Mouse (Mus musculus) lung, postnatal 4 days (tissue): ENCODE results near the gene Tomm20.

Experiments used
- DNase-seq, 2 experiments: peaks; one replicate each; pipeline ENCODE4 v3.0.0; 2021

Gene Tomm20

DNA sequence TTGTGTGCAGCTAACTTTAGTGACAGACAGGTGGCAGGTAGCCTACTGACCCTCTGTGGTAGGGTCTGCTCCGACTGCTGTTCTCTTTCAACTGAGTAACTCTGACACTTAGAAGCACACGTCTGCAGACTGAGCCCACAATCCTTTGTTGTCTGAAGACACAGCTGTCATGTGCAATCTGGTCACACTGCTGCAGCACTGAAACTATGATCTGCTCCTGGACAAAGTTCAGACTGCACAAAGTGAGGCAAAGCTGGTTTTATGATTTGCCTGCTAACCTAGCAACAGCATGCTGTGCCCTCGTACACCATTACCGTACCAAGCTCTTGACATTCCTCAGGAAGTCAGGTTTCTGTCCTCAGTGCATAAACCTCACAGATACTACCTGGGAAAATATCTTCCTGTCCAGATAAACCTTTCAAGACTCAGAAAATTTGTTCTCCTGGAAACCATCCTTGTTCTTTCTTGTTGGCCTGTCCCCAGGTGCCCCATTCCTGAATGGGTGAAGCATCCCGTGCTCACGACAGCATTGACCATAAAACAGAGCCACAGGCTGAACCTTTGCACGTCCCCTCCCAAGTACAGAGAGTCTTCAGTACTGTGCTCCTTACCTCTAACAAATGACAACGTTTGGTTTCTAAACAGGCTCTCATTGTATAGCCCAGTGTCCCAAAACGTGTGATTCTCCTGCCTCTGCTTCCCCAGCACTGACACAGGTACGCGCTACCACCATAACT lies 6.4 kb upstream of the Tomm20 start:
- no peak for DNase-seq

- no peak for DNase-seq
Observed at GRCm38 (mm10) chr8:126949527-126949926, 3.9 kb upstream of the Tomm20 start.

DNA sequence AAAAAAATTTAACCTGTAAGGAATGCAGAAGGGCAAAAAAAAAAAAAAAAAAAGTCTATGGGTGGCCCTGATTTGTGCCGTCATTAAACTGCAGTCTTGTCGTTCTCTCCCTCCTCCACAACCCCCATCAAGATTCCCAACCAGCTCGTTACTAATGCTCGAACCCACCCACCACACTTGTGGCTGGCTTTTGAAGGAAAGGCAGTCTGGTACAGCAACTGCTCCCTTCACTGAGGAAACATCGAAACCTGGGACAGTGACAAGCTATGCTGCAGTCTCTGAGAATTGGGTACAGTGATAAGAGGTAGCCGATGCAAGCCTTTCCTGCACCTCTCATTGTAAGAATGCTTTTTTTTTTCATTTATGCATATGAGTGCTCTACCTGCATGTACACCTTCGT lies 800 bp upstream of the Tomm20 start:
- DNase-seq, result no peak

DNA sequence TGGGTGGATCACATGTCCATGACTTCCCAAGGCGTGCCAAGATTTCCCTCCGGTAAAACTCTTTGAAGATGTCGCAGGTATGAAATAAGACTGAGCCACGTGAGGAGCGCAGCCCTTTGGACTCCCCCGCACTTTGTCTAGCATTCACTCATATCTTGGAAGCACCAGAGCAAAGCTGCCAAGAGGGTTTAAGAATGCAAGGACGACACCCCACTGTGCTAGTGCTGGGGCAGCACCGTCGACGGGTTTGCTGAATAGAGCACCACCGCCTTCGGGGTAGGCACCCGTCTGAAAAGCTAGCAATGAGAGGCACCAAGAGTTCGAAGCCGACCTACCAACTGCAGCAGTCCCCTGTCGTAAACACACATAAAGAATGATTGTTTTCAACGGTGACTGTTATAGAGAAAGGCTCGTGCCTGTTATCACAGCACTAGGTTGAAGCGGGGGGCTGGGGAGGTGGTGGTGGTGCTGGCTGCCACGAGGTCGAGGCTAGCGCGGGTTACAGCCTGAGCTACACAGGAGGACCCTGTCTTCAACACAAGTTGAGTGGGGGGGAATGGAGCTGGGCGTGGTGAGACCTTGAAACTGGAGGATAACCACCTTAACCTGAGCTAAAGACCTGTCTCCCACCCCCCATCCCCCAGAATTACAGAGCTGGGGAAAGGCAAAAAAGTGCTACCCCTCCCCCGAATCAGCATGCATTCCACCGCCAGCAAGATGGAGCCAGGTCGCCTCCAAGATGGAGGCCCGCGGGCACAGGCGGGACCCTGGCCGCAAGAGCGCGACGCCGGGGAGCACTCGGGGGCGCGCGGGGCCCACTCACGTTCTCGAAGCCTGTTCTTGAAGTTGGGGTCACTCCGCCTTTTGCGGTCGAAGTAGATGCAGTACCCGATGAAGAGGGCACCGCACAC lies 608 bp downstream of the Tomm20 start:
- peak in 1 of 2 experiments; percentile 14 for DNase-seq

GRCm38 (mm10) chr8:126943565-126943964 lies 2.1 kb downstream of the Tomm20 start:
- no peak for DNase-seq

- no peak for DNase-seq
Observed at GRCm38 (mm10) chr8:126937337-126937736, 8.3 kb downstream of the Tomm20 start.

DNA sequence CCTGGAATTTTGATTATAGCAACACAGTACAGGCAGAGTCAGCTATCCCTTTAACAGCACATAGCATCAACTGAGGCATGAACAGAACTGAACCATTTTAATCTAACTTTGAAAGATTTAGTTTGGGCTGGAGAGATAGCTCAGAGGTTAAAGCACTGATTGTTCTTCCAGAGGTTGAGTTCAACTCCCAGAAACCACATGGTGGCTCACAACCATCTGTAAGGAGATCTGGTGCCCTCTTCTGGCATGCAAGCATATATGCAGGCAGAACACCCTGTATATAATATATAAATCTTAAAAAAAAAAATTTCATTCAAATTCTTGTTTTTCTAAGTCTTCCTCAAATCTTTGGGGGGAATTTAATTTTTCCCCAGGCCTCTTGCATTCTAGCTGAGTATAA lies 9.7 kb downstream of the Tomm20 start:
- DNase-seq, result peak in 1 of 2 experiments; percentile 48

DNA sequence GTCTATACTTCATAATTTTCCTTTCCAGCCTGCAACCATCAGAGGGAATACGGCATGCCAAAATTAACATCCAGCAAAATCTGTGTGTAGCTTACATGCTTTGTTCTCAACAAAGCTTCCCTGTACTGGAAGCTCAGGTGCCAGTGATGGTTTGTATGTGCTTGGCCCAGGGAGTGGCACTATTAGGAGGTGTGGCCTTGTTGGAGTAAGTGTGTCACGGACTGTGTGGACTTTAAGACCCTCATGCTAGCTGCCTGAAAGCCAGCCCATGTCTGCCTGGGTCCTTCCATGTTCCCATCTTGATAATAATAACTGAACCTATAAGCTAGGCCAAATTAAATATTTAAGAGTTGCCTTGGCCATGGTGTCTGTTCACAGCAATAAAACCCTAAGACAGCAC lies 10.3 kb downstream of the Tomm20 start:
- DNase-seq, result no peak

DNA sequence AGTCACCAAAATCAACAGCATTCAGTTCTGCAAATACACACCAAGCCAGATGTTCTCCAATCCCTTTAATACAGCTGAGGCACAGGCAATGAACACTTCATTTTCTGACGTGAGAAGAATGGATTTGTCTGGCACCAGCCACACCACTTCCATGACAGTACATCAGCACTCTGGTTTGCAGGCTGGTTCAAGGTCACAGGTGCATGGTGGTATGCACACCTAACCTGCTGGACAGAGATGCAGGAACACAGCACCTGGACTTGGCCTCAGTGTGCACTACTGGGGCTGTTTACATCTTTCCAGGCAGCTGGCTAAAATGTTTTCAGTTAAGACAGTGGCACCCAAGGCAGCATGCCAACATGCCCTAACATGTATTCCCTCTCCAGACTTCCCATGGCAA lies 13.0 kb downstream of the Tomm20 start:
- DNase-seq, result no peak

DNA sequence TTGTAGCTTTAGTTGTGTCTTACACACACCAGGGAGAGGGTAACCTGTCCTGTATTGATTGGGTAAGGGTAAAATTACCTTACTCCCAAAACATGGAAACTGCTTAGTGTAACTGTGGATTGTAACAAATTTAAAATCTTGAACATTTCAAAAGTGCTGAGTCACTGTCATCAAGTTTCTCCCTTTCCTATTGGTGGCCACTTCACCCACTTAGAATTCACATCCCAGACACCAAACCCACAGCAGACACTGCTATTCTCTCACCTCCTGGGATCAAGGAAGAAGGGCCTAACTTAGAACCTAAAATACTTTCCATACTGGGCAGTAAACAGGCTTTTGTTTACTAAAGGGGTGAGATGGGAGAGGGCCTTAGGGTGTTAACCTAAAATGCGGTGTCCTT lies 13.4 kb downstream of the Tomm20 start:
- DNase-seq, result no peak

- peak in 1 of 2 experiments; percentile 33 for DNase-seq
Observed at GRCm38 (mm10) chr8:126931720-126932119, 13.9 kb downstream of the Tomm20 start.

GRCm38 (mm10) chr8:126929607-126930161 lies 16.0 kb downstream of the Tomm20 start:
- peak in 1 of 2 experiments; percentile 85 for DNase-seq

GRCm38 (mm10) chr8:126928755-126929505 lies 16.7 kb downstream of the Tomm20 start:
- DNase-seq, result no peak

DNA sequence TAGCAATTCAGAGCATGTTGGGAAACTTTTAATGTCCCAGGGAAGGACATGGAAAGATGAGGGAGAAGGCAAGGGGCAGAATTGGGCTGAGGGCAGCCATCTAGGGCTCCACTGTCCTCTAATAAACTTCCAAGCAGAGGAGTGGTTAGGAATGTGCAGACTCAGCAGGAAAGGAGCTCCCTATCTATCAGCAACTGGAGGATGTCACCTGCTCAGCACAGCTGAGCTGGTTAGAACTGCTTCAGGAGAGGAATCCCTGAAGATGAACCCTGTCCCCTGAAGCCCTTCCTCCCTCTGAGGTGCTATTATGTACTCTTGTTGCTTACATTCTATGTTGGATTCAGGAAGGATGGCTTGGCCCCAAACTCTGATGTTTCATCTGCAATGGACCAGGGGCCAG lies 17.6 kb downstream of the Tomm20 start:
- no peak for DNase-seq

DNA sequence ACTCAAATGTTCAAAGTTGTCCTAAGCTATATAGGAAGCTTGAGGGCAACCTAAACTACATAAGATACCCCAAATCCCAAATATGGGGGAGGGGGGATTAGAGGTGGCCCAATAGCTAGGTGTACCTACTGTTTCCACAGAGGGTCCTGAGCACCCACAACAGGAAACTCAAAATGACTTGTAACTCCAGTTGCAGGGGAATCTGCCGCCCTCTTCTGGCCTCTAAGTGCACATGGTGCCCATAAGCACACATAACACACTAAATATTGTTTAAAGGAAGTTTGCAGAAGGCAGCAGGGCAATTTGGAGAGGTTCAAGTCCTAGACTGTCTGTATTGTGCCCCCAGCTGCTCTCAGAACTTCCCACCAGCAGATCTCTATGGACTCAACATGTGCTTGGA lies 18.6 kb downstream of the Tomm20 start:
- no peak for DNase-seq

- no peak for DNase-seq
Observed at GRCm38 (mm10) chr8:126922981-126923380, 22.7 kb downstream of the Tomm20 start.

DNA sequence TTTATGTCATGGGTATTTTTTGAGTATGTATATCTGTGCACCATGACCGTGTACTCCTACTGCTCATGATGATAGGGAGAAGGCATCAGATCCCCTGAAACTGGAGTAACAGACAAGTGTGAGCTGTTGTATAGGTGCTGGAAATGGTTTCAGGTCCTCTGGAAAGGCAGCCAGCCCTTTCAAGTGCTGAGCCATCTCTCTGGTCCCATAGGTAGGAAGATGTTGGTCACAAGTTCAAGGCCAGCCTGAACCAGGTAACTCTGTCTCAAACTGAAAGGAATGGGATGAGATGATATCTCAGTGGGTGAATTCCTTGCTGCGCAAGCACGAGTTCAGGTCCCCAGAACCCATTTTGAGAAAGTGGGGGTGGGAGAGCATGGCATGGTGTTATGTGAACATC lies 24.2 kb downstream of the Tomm20 start:
- no peak for DNase-seq

- peak; percentile 83 to 87 for DNase-seq
Observed at GRCm38 (mm10) chr8:126920845-126921244, 24.8 kb downstream of the Tomm20 start.

DNA sequence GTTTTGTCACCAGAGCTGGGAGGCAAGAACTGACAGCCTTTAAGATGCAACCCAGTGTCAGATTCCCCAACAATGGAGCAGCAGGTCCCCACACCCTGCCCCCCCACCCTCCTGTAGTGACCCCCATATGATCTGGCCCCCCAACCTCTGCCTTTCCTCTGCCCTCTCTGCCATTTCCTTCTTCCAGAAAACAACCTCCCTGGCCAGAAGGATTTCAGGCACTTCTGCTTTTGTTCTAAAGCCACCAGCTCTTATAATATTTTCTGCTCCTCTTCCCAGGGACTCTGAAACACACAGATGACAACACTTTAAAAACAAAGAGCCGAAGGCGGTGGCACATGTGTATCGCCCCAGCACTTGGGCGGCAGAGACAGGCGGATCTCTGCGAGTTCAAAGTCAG lies 25.3 kb downstream of the Tomm20 start:
- no peak for DNase-seq

DNA sequence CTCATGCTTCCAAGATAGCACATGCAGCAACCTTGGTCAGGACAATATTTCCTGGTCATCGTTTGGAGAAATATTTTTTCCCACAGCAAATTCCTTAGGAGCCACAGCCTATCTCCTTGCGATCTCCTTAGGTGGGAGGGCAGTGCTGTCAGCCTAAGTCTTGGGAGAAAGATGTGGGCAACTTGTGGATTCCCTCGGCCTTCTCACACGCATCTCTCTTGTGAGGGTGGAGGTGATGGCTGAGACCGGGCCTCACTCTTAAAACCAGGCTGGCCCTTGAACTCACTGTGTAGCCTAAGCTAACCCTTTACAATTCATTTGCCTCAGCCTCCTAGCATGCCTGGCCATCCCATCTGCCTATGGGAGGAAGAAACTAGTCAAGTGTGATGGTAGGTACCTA lies 25.9 kb downstream of the Tomm20 start:
- DNase-seq, result no peak

DNA sequence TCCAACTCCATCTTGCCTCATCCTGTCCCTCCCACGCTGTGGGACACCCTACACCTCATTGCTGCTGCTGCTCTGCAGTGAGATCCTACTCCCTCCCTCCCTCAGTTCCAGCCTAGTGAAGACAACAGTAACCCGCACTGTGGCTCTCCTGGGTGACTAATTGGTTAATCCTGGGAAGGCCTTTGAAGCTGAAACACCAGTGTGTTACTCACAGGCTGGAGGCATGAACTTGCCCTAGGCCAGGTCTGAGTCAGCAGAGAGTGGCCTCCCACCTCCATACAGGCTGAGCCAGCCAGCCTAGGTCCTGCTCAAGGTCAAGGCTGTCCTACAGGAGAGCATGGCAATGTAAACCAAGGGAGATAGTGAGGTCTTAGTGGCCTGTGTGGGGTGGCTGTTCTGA lies 26.4 kb downstream of the Tomm20 start:
- no peak for DNase-seq

DNA sequence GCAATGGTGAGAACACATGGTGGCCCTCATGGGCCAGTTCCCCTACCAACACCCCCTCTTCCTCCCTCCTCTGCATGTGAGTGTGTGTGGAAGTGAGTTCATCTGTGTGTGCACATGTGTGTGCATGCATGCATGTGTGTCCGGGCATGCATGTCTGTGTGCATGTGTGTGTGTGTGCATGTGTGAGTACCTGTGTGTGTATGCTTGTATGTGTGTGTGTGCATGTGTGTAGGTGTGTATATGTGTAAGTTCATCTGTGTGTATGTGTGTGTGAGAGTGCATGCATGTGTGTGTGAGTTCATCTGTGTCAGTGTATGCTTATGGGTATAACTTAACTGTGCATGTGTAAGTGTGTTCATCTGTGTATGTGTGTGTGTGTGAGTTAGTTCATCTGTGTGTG lies 27.3 kb downstream of the Tomm20 start:
- DNase-seq, result no peak
